Mouse (Mus musculus): ENCODE measurements around the gene Olfr484.

- no peak for TF ChIP-seq CTCF (IDR thresholded peaks at IDR 0.05; ENCODE audit: borderline replicate concordance, insufficient read depth, low read depth, low read length)
- no peak for TF ChIP-seq POLR2A (IDR thresholded peaks at IDR 0.05; ENCODE audit: borderline replicate concordance, insufficient read depth, low read length)
Observed at GRCm38 (mm10) chr7:108100549-108100948, 26.7 kb downstream of the Olfr484 start, which contains the start of gene Olfr483.
